Mouse (Mus musculus): ENCODE results near the gene Strn3. TPM values are rescaled to one million over a fixed set of nuclear protein-coding genes. Genes with fewer than 3 reads are reported as not detected.

Gene Strn3
- total and polyA plus RNA-seq, 3 experiments: 24.6 to 114 (median 106) TPM

DNA sequence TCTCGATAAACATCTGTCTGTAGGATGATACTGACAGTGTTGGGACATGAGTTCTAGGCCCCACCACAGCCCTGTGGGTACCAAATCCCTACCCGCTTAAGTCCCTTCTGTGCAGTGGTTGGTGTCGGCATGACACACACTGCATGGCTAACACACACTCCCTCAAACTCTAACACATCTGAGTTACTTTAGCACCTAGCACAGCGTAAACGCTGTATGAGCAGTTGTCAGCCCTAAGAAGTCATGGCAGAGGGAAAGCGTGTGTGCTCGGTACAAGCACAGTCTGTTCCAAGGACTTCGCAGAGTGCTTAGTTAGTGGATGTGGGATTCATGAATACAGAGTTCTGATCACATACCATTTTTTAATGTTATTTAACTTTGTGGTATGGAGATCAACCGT lies 38.1 kb upstream of the Strn3 start:
- DNase-seq: no peak
- intact Hi-C loops (cut with DNase I): loop anchor here (1.0 kb wide), 1 partner anchor 38 kb away; no protein-coding TSS in a partner anchor
- no peaks in the 10 kb centered on the region for H3K27me3 ChIP-seq (ENCODE audit: control insufficient read depth, insufficient read depth, low read length)
- peak overlapping the region; percentile 81 for H3K27ac ChIP-seq
- H3K4me3 ChIP-seq: no peak overlapping the region
- no peaks in the 10 kb centered on the region for H3K79me2 ChIP-seq (replicated peaks; ENCODE audit: control insufficient read depth, insufficient read depth, low read length)
- peaks cover 10% of the 10 kb centered on the region for H3K4me1 ChIP-seq (ENCODE audit: control insufficient read depth, insufficient read depth, low read length)
- H3K36me3 ChIP-seq (ENCODE audit: control insufficient read depth, insufficient read depth, low read length): peaks cover 4% of the 10 kb centered on the region
- WGBS: 98% methylated on average over 9 of the region's 9 CpGs
- no peak overlapping the region for H3K9ac ChIP-seq (ENCODE audit: low read depth, low read length)
- TF ChIP-seq CTCF (IDR thresholded peaks at IDR 0.05) (no peak), EP300 (IDR thresholded peaks at IDR 0.05; ENCODE audit: insufficient read depth, low read depth, low read length) (no peak), POLR2A (IDR thresholded peaks at IDR 0.05; ENCODE audit: insufficient read depth, low read depth, low read length) (no peak)

DNA sequence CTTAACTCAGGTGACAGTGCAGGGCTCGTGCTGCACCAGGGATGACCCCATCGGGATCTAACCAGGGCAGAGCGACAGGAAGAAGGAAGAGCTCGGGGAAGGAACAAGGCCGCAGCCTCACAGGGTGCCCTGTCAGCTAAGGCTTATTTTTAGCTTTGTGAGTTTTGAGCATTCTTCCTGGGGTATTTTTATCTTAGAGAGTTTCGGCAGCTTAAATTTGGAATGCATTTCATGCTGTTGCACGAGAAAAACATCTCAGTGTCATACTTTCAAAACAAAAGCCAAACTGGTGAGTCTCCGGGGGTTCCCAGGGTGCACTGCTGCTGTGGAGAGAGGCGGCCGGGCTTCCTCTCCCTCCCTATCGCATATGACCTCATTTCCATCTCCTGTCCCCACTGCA lies 37.4 kb upstream of the Strn3 start:
- peak overlapping the region; percentile 81 for H3K27ac ChIP-seq
- peaks cover 10% of the 10 kb centered on the region for H3K4me1 ChIP-seq (ENCODE audit: control insufficient read depth, insufficient read depth, low read length)
- intact Hi-C loops (cut with DNase I): loop anchor here (1.0 kb wide), 1 partner anchor 37 kb away; no protein-coding TSS in a partner anchor
- peak overlapping the region; percentile 58; the same call in 1 of the 2 replicates for H3K9ac ChIP-seq (ENCODE audit: low read depth, low read length)
- TF ChIP-seq CTCF (IDR thresholded peaks at IDR 0.05): no peak
- peak; percentile 63 for TF ChIP-seq POLR2A (IDR thresholded peaks at IDR 0.05; ENCODE audit: insufficient read depth, low read depth, low read length)
- TF ChIP-seq EP300 (IDR thresholded peaks at IDR 0.05; ENCODE audit: insufficient read depth, low read depth, low read length): no peak
- 2% methylated on average over 11 of the region's 11 CpGs for WGBS
- H3K27me3 ChIP-seq (ENCODE audit: control insufficient read depth, insufficient read depth, low read length): no peaks in the 10 kb centered on the region
- H3K79me2 ChIP-seq (replicated peaks; ENCODE audit: control insufficient read depth, insufficient read depth, low read length): no peaks in the 10 kb centered on the region
- DNase-seq: peak; percentile 67 to 74
- H3K4me3 ChIP-seq: peak overlapping the region; percentile 35
- H3K36me3 ChIP-seq (ENCODE audit: control insufficient read depth, insufficient read depth, low read length): peaks cover 4% of the 10 kb centered on the region

DNA sequence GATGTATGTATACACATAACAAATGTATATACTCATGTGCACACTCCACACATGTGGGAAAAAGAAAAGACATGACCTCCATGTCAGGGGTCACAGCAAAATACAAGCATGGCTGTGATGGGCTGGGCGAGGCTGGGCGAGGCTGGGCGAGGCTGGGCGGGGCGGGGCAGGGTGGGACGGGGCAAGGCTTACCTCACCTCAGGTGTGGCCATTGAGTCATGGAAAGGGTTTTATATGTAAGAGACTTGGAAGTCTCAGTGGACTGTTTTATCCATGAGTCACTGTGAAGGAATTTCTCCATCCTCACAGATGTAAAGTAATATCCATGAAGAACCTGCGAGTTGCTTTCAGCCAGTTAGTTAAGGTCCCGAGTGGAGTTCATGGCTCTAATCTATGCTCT lies 30.1 kb upstream of the Strn3 start:
- H3K27ac ChIP-seq: no peak overlapping the region
- no peaks in the 10 kb centered on the region for H3K79me2 ChIP-seq (replicated peaks; ENCODE audit: control insufficient read depth, insufficient read depth, low read length)
- H3K4me1 ChIP-seq (ENCODE audit: control insufficient read depth, insufficient read depth, low read length): peaks cover 2% of the 10 kb centered on the region; the same call in 1 of the 2 replicates
- no peak overlapping the region for H3K4me3 ChIP-seq
- no peaks in the 10 kb centered on the region for H3K27me3 ChIP-seq (ENCODE audit: control insufficient read depth, insufficient read depth, low read length)
- no peak overlapping the region for H3K9ac ChIP-seq (ENCODE audit: low read depth, low read length)
- no peak for DNase-seq
- TF ChIP-seq POLR2A (IDR thresholded peaks at IDR 0.05; ENCODE audit: insufficient read depth, low read depth, low read length) (no peak), CTCF (IDR thresholded peaks at IDR 0.05) (no peak), EP300 (IDR thresholded peaks at IDR 0.05; ENCODE audit: insufficient read depth, low read depth, low read length) (no peak)
- intact Hi-C loops (cut with DNase I): no loop called here
- H3K36me3 ChIP-seq (ENCODE audit: control insufficient read depth, insufficient read depth, low read length): no peaks in the 10 kb centered on the region; the same call in 1 of the 2 replicates
- WGBS: 92% methylated on average over 8 of the region's 8 CpGs

DNA sequence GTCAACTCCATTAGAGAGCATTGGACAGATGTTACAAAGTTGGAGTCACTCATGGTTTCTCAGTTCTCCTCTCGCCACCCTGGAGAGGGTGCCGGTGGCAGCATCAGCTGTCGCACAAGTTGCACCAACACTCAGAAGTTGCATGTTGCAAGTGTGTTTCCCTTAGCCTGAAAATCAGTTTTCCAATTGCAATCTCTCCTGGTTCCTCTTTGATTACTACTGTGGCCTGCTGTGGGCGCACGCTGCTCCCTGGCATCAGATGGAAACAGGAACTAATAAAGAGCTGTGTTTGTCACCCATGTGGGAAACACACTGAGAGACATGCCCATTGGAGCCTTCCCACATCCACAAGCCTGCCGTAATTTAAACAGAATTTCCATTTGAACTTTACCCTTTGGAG lies 26.9 kb upstream of the Strn3 start:
- Histone ChIP-seq H3K27me3 (ENCODE audit: control insufficient read depth, insufficient read depth, low read length) (no peaks in the 10 kb centered on the region), H3K4me3 (no peak overlapping the region), H3K9ac (ENCODE audit: low read depth, low read length) (no peak overlapping the region), H3K36me3 (ENCODE audit: control insufficient read depth, insufficient read depth, low read length) (no peaks in the 10 kb centered on the region; the same call in 1 of the 2 replicates), H3K79me2 (replicated peaks; ENCODE audit: control insufficient read depth, insufficient read depth, low read length) (no peaks in the 10 kb centered on the region), H3K4me1 (ENCODE audit: control insufficient read depth, insufficient read depth, low read length) (peaks cover 2% of the 10 kb centered on the region; the same call in 1 of the 2 replicates), H3K27ac (no peak overlapping the region)
- peak in 1 of 2 experiments; percentile 19 for DNase-seq
- TF ChIP-seq CTCF (IDR thresholded peaks at IDR 0.05): no peak
- no peak for TF ChIP-seq POLR2A (IDR thresholded peaks at IDR 0.05; ENCODE audit: insufficient read depth, low read depth, low read length)
- TF ChIP-seq EP300 (IDR thresholded peaks at IDR 0.05; ENCODE audit: insufficient read depth, low read depth, low read length): no peak
- 90% methylated on average over 6 of the region's 6 CpGs for WGBS
- intact Hi-C loops (cut with DNase I): no loop called here

DNA sequence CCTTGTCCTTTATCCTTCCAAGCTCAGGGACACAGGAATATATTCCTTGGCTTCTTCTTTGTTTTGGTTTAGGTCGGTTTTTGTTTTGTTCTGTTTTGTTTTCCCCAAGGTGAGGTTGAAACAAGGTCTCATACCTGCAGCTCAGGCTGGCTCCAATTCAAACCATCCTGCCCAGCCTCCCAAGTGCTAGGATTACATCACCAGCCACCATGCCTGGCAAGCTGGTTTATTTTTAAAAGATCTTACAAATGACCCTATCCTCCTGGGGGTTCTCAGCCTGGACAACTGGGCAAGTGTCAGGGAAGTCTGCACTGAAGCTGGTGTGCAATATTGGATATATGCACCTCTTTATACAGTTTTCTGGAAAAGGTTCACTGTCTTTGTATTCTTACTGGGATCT lies 21.0 kb upstream of the Strn3 start:
- TF ChIP-seq CTCF (IDR thresholded peaks at IDR 0.05): no peak
- TF ChIP-seq EP300 (IDR thresholded peaks at IDR 0.05; ENCODE audit: insufficient read depth, low read depth, low read length): 0 out of 2 replicates have a peak, but pooled peaks have one; percentile 26
- Histone ChIP-seq H3K36me3 (ENCODE audit: control insufficient read depth, insufficient read depth, low read length) (no peaks in the 10 kb centered on the region; the same call in 1 of the 2 replicates), H3K79me2 (replicated peaks; ENCODE audit: control insufficient read depth, insufficient read depth, low read length) (no peaks in the 10 kb centered on the region; the same call in 1 of the 2 replicates), H3K4me3 (no peak overlapping the region), H3K27me3 (ENCODE audit: control insufficient read depth, insufficient read depth, low read length) (no peaks in the 10 kb centered on the region), H3K9ac (ENCODE audit: low read depth, low read length) (no peak overlapping the region), H3K4me1 (ENCODE audit: control insufficient read depth, insufficient read depth, low read length) (peaks cover 13% of the 10 kb centered on the region), H3K27ac (no peak overlapping the region)
- WGBS: 52% methylated on average over 1 of the region's 1 CpGs
- intact Hi-C loops (cut with DNase I): no loop called here
- DNase-seq: peak in 1 of 2 experiments; percentile 27

DNA sequence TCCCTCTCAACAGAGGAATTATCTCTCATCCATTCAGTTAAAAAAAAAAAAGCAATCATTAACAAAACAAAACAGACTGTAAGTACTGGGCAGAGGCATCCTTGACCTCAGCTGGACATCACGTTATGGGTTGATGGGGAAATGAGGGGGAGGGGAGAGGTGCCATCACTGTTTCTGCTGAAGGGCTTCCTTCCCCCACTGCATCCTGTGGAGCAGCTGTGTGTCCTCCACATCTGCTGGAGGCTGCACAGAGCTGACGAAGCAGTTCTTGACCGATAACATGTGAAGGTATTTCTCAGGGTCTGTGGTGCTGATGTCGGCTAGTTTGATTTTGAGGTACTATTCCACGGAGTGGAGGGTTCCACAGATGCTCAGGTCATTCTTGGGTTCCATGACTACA lies 18.5 kb upstream of the Strn3 start:
- H3K4me1 ChIP-seq (ENCODE audit: control insufficient read depth, insufficient read depth, low read length): peaks cover 14% of the 10 kb centered on the region
- no peak overlapping the region for H3K27ac ChIP-seq
- H3K27me3 ChIP-seq (ENCODE audit: control insufficient read depth, insufficient read depth, low read length): no peaks in the 10 kb centered on the region
- TF ChIP-seq EP300 (IDR thresholded peaks at IDR 0.05; ENCODE audit: insufficient read depth, low read depth, low read length) (no peak), CTCF (IDR thresholded peaks at IDR 0.05) (no peak), POLR2A (IDR thresholded peaks at IDR 0.05; ENCODE audit: insufficient read depth, low read depth, low read length) (no peak)
- peaks cover 1% of the 10 kb centered on the region; the same call in 1 of the 2 replicates for H3K79me2 ChIP-seq (replicated peaks; ENCODE audit: control insufficient read depth, insufficient read depth, low read length)
- intact Hi-C loops (cut with DNase I): loop anchor here (1.0 kb wide), 1 partner anchor 18 kb away; no protein-coding TSS in a partner anchor
- DNase-seq: no peak
- H3K36me3 ChIP-seq (ENCODE audit: control insufficient read depth, insufficient read depth, low read length): no peaks in the 10 kb centered on the region
- whole genome bisulfite sequencing: 40% methylated on average over 5 of the region's 5 CpGs
- no peak overlapping the region for H3K9ac ChIP-seq (ENCODE audit: low read depth, low read length)
- no peak overlapping the region for H3K4me3 ChIP-seq
